ENCODE assay signal across 9 mouse cellular contexts in genomic region chr2:92422388-92423135, GRCm38 (mm10). TPM values are rescaled to one million over a fixed set of nuclear protein-coding genes. Genes with fewer than 3 reads are reported as not detected.
DNase-seq lines count a peak whose midpoint lies in the region; TF ChIP-seq lines count a peak whose summit lies in the region.
"Had no signal": no experiment of that assay in that cellular context is flagged by ENCODE, and none has a peak within 500 bp of the region (broad histone marks: within the 10 kb centered on the region; RNA-seq: fewer than 3 reads in every experiment).

No protein-coding gene starts in this region.

- peaks cover 41% of the 10 kb centered on the region for H3K36me3 ChIP-seq in heart, adult 2 months (ENCODE audit: control insufficient read depth, insufficient read depth, low read length)

- H3K4me1 ChIP-seq in heart, adult 2 months (ENCODE audit: control insufficient read depth, insufficient read depth, low read length) = peaks cover 46% of the 10 kb centered on the region
- H3K4me1 ChIP-seq in olfactory bulb, adult 2 months (ENCODE audit: control insufficient read depth, insufficient read depth, low read length) = peaks cover 37% of the 10 kb centered on the region

- no peak for TF ChIP-seq EP300 in heart, adult 2 months (IDR thresholded peaks at IDR 0.05; ENCODE audit: insufficient read depth, low read depth, low read length)

- H3K27ac ChIP-seq in heart, adult 2 months = peak overlapping the region; percentile 95
- peak overlapping the region; percentile 83; the same call in 1 of the 2 replicates for H3K27ac ChIP-seq in olfactory bulb, adult 2 months (ENCODE audit: insufficient read depth, low read depth, low read length)

- no peaks in the 10 kb centered on the region for H3K79me2 ChIP-seq in heart, adult 2 months (replicated peaks; ENCODE audit: control insufficient read depth, insufficient read depth, low read length)

- no peaks in the 10 kb centered on the region for H3K27me3 ChIP-seq in heart, adult 2 months (ENCODE audit: control insufficient read depth, insufficient read depth, low read length)
- H3K27me3 ChIP-seq: lung, embryonic 15.5 days had no signal

- no peak for DNase-seq in heart, adult 2 months
- DNase-seq in heart, postnatal 4 days = no peak
- peak; percentile 44 for DNase-seq in lung, postnatal 10 days
- no peak for DNase-seq in lung, postnatal 25 days (ENCODE audit: low spot score)
- DNase-seq in brain, embryonic 14.5 days (ENCODE audit: low read depth) = no peak
- DNase-seq in adrenal gland, adult 8-10 months = no peak
- no peak for DNase-seq in layer of hippocampus, adult 11-12 months (ENCODE audit: low spot score)

- TF ChIP-seq POLR2A in heart, adult 2 months (IDR thresholded peaks at IDR 0.05; ENCODE audit: insufficient read depth, low read depth, low read length) = no peak
- TF ChIP-seq POLR2A in brain, embryonic 14.5 days (IDR thresholded peaks at IDR 0.05; ENCODE audit: borderline replicate concordance, extremely low read depth, insufficient read depth, insufficient read length, poor library complexity, severe bottlenecking) = no peak
- no peak for TF ChIP-seq POLR2A in olfactory bulb, adult 2 months (IDR thresholded peaks at IDR 0.05; ENCODE audit: insufficient read depth, low read depth, low read length)

- intact Hi-C loops in heart, adult 2 months (cut with DNase I) = loop anchor here (5.0 kb wide), 1 partner anchor 45 kb away; no protein-coding TSS in a partner anchor

- no peak overlapping the region for H3K9ac ChIP-seq in heart, adult 2 months (ENCODE audit: low read depth, low read length)
- H3K9ac ChIP-seq: lung, embryonic 15.5 days had no signal

- H3K4me3 ChIP-seq in heart, adult 2 months = no peak overlapping the region
- H3K4me3 ChIP-seq in olfactory bulb, adult 2 months (ENCODE audit: insufficient read depth, low read depth, low read length) = no peak overlapping the region
- H3K4me3 ChIP-seq: lung, embryonic 15.5 days had no signal

- 38% methylated on average over 10 of the region's 10 CpGs for WGBS in heart, adult 2 months
- 52% methylated on average over 10 of the region's 10 CpGs for WGBS in olfactory bulb, adult 2 months

- TF ChIP-seq CTCF in heart, adult 2 months (IDR thresholded peaks at IDR 0.05) = peak; percentile 62
- TF ChIP-seq CTCF in brain, embryonic 14.5 days (IDR thresholded peaks at IDR 0.05; ENCODE audit: borderline replicate concordance, extremely low read depth, insufficient read depth, insufficient read length) = peak; percentile 47; the same call in 1 of the 2 replicates
- TF ChIP-seq CTCF in olfactory bulb, adult 2 months (IDR thresholded peaks at IDR 0.05; ENCODE audit: insufficient read depth, low read depth, low read length) = no peak

RNA-seq across cellular contexts. Expression of gene Cry2, which starts 11.3 kb away (rescaled TPM):
- 10 to 100 TPM; 12.7 to 29.3 TPM for total RNA-seq in heart, adult 2 months (2021)
- 19.1 and 24.5 TPM in 2 replicates for polyA plus RNA-seq in heart, adult 2 months (2012; rRNA removed)
- 10 to 100 TPM; 28.5 TPM for total RNA-seq in heart, postnatal 4 days (2021)
- 24.1 and 31.1 TPM in 2 replicates for polyA plus RNA-seq in brain, embryonic 14.5 days (2012; rRNA removed)
- polyA plus RNA-seq in olfactory bulb, adult 2 months (2012; ENCODE audit: insufficient read depth, insufficient read length, low replicate concordance, missing spikeins) = not detected in 2 replicates
- total RNA-seq in adrenal gland, adult 8-10 months (2022) = 10 to 100 TPM; 44.0 to 57.9 (median 47.5) TPM

RNA-seq across cellular contexts. Expression of gene Mapk8ip1, which starts 21.5 kb away (rescaled TPM):
- total RNA-seq in heart, adult 2 months (2021) = 1 to 10 TPM; 3.8 to 4.5 TPM
- polyA plus RNA-seq in heart, adult 2 months (2012; rRNA removed) = 6.9 and 7.1 TPM in 2 replicates
- 1 to 10 TPM; 7.9 to 8.1 TPM for total RNA-seq in heart, postnatal 4 days (2021)
- 193 and 214 TPM in 2 replicates for polyA plus RNA-seq in brain, embryonic 14.5 days (2012; rRNA removed)
- not detected in 2 replicates for polyA plus RNA-seq in olfactory bulb, adult 2 months (2012; ENCODE audit: insufficient read depth, insufficient read length, low replicate concordance, missing spikeins)
- total RNA-seq in adrenal gland, adult 8-10 months (2022) = 10 to 100 TPM; 34.6 to 43.3 (median 38.7) TPM

RNA-seq across cellular contexts. Expression of gene Slc35c1, which starts 37.8 kb away (rescaled TPM):
- total RNA-seq in heart, adult 2 months (2021) = 1 to 10 TPM; 5.6 to 6.2 TPM
- 10.9 and 12.9 TPM in 2 replicates for polyA plus RNA-seq in heart, adult 2 months (2012; rRNA removed)
- total RNA-seq in heart, postnatal 4 days (2021) = 1 to 10 TPM; 5.8 to 7.5 TPM
- 14.2 and 14.5 TPM in 2 replicates for polyA plus RNA-seq in brain, embryonic 14.5 days (2012; rRNA removed)
- polyA plus RNA-seq in olfactory bulb, adult 2 months (2012; ENCODE audit: insufficient read depth, insufficient read length, low replicate concordance, missing spikeins) = not detected in 2 replicates
- 10 to 100 TPM; 15.7 to 24.0 (median 19.6) TPM for total RNA-seq in adrenal gland, adult 8-10 months (2022)

RNA-seq across cellular contexts. Expression of gene 1700029I15Rik, which starts 40.2 kb away (rescaled TPM):
- total RNA-seq in heart, adult 2 months (2021) = 1 to 10 TPM in 1 of 2 experiments, under 1 TPM in 1; 0.63 to 1.1 TPM
- polyA plus RNA-seq in heart, adult 2 months (2012; rRNA removed) = 2.4 and 2.8 TPM in 2 replicates
- 1 to 10 TPM; 1.2 to 1.7 TPM for total RNA-seq in heart, postnatal 4 days (2021)
- 3.0 and 3.8 TPM in 2 replicates for polyA plus RNA-seq in brain, embryonic 14.5 days (2012; rRNA removed)
- polyA plus RNA-seq in olfactory bulb, adult 2 months (2012; ENCODE audit: insufficient read depth, insufficient read length, low replicate concordance, missing spikeins) = not detected in 2 replicates
- total RNA-seq in adrenal gland, adult 8-10 months (2022) = 10 to 100 TPM in 2 of 4 experiments, 1 to 10 TPM in 2; 8.0 to 18.6 (median 10.3) TPM

RNA-seq across cellular contexts. Expression of gene Large2, which starts 47.9 kb away (rescaled TPM):
- not detected for total RNA-seq in heart, adult 2 months (2021)
- polyA plus RNA-seq in heart, adult 2 months (2012; rRNA removed) = 0.50 and 0.84 TPM in 2 replicates
- under 1 TPM; 0.29 to 0.70 TPM for total RNA-seq in heart, postnatal 4 days (2021)
- polyA plus RNA-seq in brain, embryonic 14.5 days (2012; rRNA removed) = 3.7 and 3.8 TPM in 2 replicates
- not detected in 2 replicates for polyA plus RNA-seq in olfactory bulb, adult 2 months (2012; ENCODE audit: insufficient read depth, insufficient read length, low replicate concordance, missing spikeins)
- 1 to 10 TPM in 3 of 4 experiments, under 1 TPM in 1; 0.40 to 4.6 (median 2.1) TPM for total RNA-seq in adrenal gland, adult 8-10 months (2022)
